Mouse (Mus musculus) neural tube, embryonic 15.5 days (tissue): ENCODE measurements at regions not wholly inside any gene's neighbourhood (a gene's known extent, or its start where the extent isn't known, plus 50 kb on each side); places are given as distances from the start of the nearest gene placed in this dataset.
A peak's percentile ranks its signal among the peaks of the same experiment; 100 is the strongest.
"Not testable (repeated sequence)": the region's sequence is repeated elsewhere in the genome, so short reads cannot be mapped to it uniquely, and the experiment has no call there.

Experiments used
- ATAC-seq: fragments of 200-750 bp; cut with Nextera tagmentation; 2 replicates; pipeline ENCODE4 v1.8.0; 2017; ENCODE audit warnings: mild to moderate bottlenecking, moderate TSS enrichment, moderate library complexity; ENCODE audit not compliant: low FRiP score
- H3K27ac ChIP-seq: fragments of 300-500 bp; sonication (generic); replicated peaks from 2 replicates; pipeline ENCODE4 v1.5.1; 2015; ENCODE audit warnings: mild to moderate bottlenecking, inconsistent platforms
- H3K27me3 ChIP-seq: fragments of 300-500 bp; sonication (generic); replicated peaks from 2 replicates; pipeline ENCODE4 v1.6.1; 2015; ENCODE audit warnings: inconsistent platforms
- H3K36me3 ChIP-seq: fragments of 300-500 bp; sonication (generic); 2 replicates; pipeline ENCODE4 v1.6.1; 2015; ENCODE audit warnings: inconsistent platforms
- H3K4me1 ChIP-seq: fragments of 300-500 bp; sonication (generic); 2 replicates; pipeline ENCODE4 v1.6.1; 2015; ENCODE audit warnings: inconsistent platforms
- H3K4me2 ChIP-seq: fragments of 300-500 bp; sonication (generic); 2 replicates; pipeline ENCODE4 v1.6.1; 2015; ENCODE audit warnings: inconsistent platforms, mild to moderate bottlenecking, moderate library complexity
- H3K4me3 ChIP-seq: fragments of 300-500 bp; sonication (generic); replicated peaks from 2 replicates; pipeline ENCODE4 v1.5.1; 2015; ENCODE audit warnings: mild to moderate bottlenecking, inconsistent platforms
- H3K9ac ChIP-seq: fragments of 300-500 bp; sonication (generic); replicated peaks from 2 replicates; pipeline ENCODE4 v1.6.1; 2015; ENCODE audit warnings: mild to moderate bottlenecking, inconsistent platforms
- H3K9me3 ChIP-seq: fragments of 300-500 bp; sonication (generic); replicated peaks from 2 replicates; pipeline ENCODE4 v1.6.1; 2016; ENCODE audit warnings: inconsistent platforms
- WGBS: fragments of 180-500 bp; shearing (Covaris S2); methylation state at CpG from one replicate; pipeline ENCODE4 v1.1.7; 2015; ENCODE audit warnings: mixed read lengths; 5-methylcytosine and 5-hydroxymethylcytosine counted together

DNA sequence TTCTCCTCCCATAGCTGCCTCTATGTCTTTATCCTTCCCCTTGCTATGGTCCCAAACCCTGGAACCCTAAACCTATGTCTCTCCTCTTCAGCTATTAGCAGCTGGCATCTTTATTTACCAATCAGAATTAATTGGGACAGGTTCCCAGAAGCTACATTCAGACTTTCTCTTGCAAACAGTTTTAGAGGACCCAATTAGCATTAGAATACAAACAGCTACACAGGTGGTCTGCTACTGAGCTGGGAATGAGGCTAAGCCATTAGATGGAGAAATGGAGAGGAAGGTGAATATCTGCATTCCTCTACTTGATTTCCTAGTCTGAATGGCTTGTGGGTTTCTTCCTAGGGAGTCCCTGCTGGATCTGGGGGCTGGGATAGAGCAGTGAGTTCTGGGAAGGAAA, 611.9 kb downstream of the A830018L16Rik start:
- no peaks in the 10 kb centered on the region for H3K36me3 ChIP-seq
- no peak overlapping the region for H3K4me3 ChIP-seq
- no peak for ATAC-seq
- no peaks in the 10 kb centered on the region for H3K27me3 ChIP-seq
- no peaks in the 10 kb centered on the region for H3K4me1 ChIP-seq
- H3K9me3 ChIP-seq: no peaks in the 10 kb centered on the region
- no peak overlapping the region for H3K27ac ChIP-seq
- no peak overlapping the region for H3K4me2 ChIP-seq
- H3K9ac ChIP-seq: no peak overlapping the region

DNA sequence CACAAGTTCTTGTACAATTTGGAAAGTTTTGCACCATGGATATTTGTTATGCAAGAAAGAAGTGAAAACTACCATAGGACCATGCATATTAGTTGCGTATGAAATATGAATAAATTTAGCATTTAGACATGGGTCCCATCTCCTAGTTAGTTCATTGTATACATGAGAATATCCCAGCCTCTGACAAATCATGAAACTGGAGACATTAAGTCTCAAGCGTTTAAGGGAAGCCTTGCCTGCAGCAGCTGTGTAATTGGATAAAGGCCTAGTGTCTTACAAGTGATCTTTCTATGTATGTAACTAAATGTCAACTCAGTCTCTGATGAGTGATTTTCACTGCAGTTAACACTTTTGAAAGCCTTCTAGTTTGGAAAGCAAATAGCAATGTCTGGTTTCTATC, 613.5 kb downstream of the A830018L16Rik start:
- no peak overlapping the region for H3K4me3 ChIP-seq
- no peaks in the 10 kb centered on the region for H3K9me3 ChIP-seq
- H3K4me1 ChIP-seq: no peaks in the 10 kb centered on the region
- H3K36me3 ChIP-seq: no peaks in the 10 kb centered on the region
- no peak overlapping the region for H3K27ac ChIP-seq
- H3K27me3 ChIP-seq: no peaks in the 10 kb centered on the region
- WGBS: 83% methylated on average over 2 of the region's 2 CpGs
- H3K9ac ChIP-seq: no peak overlapping the region
- H3K4me2 ChIP-seq: no peak overlapping the region
- no peak for ATAC-seq

DNA sequence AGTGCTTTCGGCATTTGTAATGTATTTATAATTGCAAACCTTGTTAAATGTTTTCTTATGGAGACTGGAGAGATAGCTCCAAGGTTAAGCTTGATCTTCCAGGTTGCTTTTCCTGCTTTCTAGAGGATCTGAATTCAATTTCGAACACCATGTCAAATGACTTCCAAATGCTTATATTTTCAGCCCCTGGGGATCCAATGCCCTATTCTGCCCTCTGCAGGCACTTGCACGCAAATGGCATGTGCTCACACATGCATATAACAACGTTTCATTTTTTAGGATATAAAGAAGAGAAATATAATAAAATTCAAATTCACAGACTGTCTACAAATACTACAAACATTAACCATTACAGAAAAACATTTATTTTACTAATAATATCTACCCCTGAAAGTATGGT, 614.2 kb downstream of the A830018L16Rik start:
- Histone ChIP-seq H3K9me3 (no peaks in the 10 kb centered on the region), H3K4me2 (no peak overlapping the region), H3K4me1 (no peaks in the 10 kb centered on the region), H3K9ac (no peak overlapping the region), H3K27ac (no peak overlapping the region), H3K27me3 (no peaks in the 10 kb centered on the region), H3K4me3 (no peak overlapping the region), H3K36me3 (no peaks in the 10 kb centered on the region)
- no peak for ATAC-seq
- 77% methylated on average over 4 of the region's 4 CpGs for WGBS

DNA sequence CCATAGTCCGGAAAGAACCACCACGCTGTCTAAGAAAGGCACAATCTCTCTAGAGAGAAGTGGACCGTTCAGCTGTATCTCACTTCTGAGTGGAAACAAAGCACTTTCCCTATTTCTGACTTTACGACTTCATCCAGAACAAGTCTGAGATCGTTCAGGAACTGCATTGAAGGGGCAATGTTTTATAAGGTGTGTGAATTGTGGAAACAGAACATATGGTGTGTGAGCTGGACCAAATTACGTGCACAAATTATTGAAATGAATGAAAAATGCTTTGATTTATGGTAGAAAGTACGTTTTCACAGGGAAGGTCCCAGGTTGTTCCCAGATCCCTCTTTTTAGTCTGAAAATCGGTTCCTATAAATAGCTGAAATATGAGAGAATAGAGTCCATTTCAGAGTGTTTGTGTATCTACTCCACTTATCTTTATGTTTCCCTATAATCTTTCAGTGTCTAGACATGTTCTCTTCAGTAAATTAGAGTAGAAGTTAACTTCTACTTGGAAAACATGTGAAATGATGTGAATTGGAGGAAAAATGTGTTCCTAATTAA, 638.1 kb downstream of the A830018L16Rik start:
- Histone ChIP-seq H3K36me3 (no peaks in the 10 kb centered on the region), H3K4me2 (no peak overlapping the region), H3K4me1 (no peaks in the 10 kb centered on the region), H3K27me3 (no peaks in the 10 kb centered on the region), H3K9me3 (no peaks in the 10 kb centered on the region), H3K9ac (no peak overlapping the region), H3K27ac (no peak overlapping the region), H3K4me3 (no peak overlapping the region)
- no peak for ATAC-seq
- 66% methylated on average over 8 of the region's 8 CpGs for WGBS

DNA sequence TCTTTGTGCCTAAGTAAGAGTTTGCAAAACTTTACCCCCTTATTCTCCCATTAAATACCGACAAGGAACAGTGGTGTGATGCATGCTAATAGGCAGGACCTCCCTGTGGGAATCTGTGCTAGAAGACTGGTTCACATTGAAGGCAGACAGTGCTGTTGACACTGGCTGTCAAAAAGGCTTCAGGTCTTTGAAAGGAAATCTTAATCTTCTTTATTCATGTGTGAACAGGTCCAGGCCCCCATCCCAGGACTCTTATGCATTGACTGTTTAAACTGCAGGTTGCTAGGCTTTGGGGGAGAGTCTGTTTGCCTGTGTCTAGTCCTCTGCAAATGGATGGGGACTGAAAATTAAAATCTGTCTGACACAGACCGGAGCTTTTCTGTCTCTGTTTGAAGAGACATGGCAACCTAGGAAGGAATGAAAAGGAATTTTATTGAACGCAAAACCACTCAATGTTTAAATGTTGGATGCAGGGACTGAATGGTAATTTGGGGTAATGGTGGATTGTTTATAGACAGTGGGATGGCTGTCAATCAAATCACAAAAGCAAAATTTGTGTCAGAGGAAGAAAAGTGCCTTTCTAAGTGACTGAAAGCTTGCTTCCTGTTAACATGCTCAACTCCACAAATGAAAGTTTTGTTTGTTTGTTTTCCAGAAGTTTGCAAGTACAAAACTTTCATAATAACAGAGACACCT, 642.1 kb downstream of the A830018L16Rik start:
- Histone ChIP-seq H3K4me1 (no peaks in the 10 kb centered on the region), H3K36me3 (no peaks in the 10 kb centered on the region), H3K4me3 (no peak overlapping the region), H3K27me3 (no peaks in the 10 kb centered on the region), H3K9ac (no peak overlapping the region), H3K27ac (no peak overlapping the region), H3K4me2 (no peak overlapping the region), H3K9me3 (no peaks in the 10 kb centered on the region)
- ATAC-seq: peak; percentile 55; the same call in 1 of the 2 replicates
- 19% methylated on average over 3 of the region's 3 CpGs for WGBS

DNA sequence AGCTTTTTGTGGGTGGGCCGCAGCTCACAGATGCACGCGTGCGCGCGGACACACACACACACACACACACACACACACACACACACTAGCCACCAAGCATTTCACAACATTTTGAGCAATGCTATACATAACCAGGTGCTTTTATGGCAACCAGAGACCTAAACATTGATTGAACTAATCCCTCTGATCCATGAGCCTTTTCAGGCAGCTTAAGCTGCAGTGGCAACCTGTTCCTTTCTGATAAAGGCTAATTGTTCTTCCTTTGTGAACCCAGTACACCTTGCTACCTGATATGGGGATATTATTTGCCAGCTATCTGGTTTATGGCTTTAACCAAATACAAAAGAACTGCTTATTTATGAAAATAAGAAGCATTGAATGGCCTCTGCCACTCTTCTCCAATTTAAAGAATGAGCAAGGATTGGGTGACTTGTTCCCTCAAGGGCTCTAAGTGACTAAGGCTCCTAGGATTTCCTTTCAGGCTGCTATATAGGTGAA, 651.2 kb downstream of the A830018L16Rik start:
- H3K9me3 ChIP-seq: no peaks in the 10 kb centered on the region
- no peak for ATAC-seq
- no peaks in the 10 kb centered on the region for H3K4me1 ChIP-seq
- H3K4me2 ChIP-seq: no peak overlapping the region
- no peaks in the 10 kb centered on the region for H3K36me3 ChIP-seq
- H3K4me3 ChIP-seq: no peak overlapping the region
- WGBS: 96% methylated on average over 6 of the region's 6 CpGs
- no peaks in the 10 kb centered on the region for H3K27me3 ChIP-seq
- H3K27ac ChIP-seq: no peak overlapping the region
- H3K9ac ChIP-seq: no peak overlapping the region

DNA sequence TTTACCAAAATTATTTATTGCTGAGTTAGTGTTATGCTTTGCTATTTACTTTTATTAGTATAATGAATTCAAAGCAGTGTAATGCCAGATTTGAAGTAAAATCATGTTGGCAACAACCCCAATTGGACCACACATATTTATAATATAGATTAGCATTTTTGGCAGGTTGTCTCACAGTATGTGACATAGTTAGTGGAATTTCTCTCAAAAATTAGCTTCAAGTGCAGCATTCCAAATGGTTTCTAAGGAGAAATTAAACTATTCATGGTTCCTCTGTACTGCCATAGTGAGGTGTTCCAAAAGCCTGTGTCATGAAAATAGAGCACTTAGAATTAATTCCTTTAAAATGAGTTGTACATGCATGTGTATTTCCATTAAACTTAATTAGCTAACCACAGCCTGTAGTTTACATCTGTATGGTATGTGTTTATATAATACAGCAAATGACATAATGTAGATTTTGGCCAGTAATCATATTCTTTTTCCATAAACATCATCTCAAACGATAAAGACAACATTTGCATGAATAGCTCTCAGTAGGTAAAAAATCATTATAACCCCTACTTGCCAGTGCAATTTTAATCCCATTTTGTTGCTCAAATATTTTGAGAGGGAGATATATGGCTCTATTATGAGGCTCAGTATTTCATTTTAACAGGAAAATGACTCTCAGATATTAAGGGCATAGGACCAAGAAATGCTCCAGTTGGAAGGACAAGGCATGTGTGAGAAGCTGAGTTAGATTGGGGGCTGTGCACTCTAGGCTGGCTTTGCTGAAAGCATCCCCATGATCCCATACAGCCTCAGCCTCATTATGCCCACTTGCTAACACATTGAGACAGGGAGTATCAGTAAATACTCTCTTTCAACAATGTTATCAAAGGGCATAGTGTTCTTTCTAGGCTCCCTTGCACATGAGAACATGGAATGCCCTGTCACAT, 678.9 kb downstream of the A830018L16Rik start:
- H3K4me1 ChIP-seq: no peaks in the 10 kb centered on the region
- H3K27ac ChIP-seq: no peak overlapping the region
- H3K4me2 ChIP-seq: no peak overlapping the region
- H3K4me3 ChIP-seq: no peak overlapping the region
- WGBS: 58% methylated on average over 1 of the region's 1 CpGs
- H3K27me3 ChIP-seq: no peaks in the 10 kb centered on the region
- no peaks in the 10 kb centered on the region for H3K36me3 ChIP-seq
- no peak overlapping the region for H3K9ac ChIP-seq
- no peaks in the 10 kb centered on the region for H3K9me3 ChIP-seq
- ATAC-seq: peak; percentile 75

DNA sequence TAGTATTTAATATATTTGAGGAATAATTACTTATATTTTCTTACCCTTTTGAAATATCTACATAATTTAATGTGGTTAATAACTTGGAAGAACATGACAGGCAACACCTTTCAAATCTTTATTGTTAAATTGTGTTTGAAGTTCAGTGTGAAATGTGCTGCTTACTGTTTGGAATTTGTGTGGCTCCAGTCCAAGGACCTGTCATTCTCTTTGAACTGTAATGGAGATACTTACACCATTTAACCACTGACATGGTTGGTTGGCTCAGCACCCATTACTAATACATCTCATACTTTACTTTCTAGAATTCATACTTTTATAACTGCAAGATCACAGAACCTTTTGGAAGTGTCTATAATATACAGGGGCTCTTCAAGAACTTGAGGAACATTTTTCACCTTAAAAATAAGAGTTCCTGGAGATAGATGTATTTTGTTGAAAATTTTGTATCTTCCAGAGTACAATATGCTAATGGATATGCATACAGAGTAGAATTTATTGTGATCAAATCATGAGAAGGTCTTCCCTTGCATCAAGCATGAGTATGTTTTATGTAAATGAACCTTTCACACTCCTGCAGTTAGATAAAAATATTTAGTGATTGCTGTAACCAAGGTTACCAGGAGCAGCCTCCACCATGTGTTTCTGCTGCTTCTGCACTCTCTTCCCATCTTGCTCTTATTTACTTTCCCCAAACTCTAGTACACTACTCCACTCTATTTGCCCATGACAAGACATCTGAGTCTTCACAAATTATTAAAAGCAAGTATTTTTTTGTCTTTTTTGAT, 701.3 kb downstream of the A830018L16Rik start:
- no peaks in the 10 kb centered on the region for H3K27me3 ChIP-seq
- H3K4me3 ChIP-seq: no peak overlapping the region
- no peak overlapping the region for H3K27ac ChIP-seq
- H3K9me3 ChIP-seq: no peaks in the 10 kb centered on the region
- no peaks in the 10 kb centered on the region for H3K36me3 ChIP-seq
- no peak overlapping the region for H3K9ac ChIP-seq
- no peak for ATAC-seq
- no peaks in the 10 kb centered on the region for H3K4me1 ChIP-seq
- H3K4me2 ChIP-seq: no peak overlapping the region

DNA sequence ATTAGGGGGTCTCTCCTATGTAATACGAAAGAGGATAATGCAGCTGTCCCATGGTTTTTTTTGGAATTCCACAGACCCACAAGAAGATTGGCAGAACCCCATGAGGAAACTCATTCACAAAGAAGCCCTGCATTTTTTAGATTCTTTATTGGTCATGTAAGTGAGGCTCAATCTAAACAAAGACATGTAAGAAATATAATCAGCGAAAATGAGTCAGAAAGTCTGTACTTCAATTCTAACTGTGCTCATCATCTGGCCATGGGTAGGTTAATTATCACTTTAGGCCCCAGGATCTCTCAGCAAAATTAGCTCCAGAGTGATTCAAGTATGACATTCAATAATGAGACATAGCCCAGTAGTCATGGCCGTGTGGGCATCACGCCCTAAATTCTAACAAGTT, 703.2 kb downstream of the A830018L16Rik start:
- 88% methylated on average over 4 of the region's 4 CpGs for WGBS
- no peak overlapping the region for H3K4me3 ChIP-seq
- H3K27ac ChIP-seq: no peak overlapping the region
- H3K36me3 ChIP-seq: no peaks in the 10 kb centered on the region
- ATAC-seq: no peak
- no peaks in the 10 kb centered on the region for H3K9me3 ChIP-seq
- no peaks in the 10 kb centered on the region for H3K27me3 ChIP-seq
- H3K4me1 ChIP-seq: no peaks in the 10 kb centered on the region
- H3K9ac ChIP-seq: no peak overlapping the region
- H3K4me2 ChIP-seq: no peak overlapping the region

DNA sequence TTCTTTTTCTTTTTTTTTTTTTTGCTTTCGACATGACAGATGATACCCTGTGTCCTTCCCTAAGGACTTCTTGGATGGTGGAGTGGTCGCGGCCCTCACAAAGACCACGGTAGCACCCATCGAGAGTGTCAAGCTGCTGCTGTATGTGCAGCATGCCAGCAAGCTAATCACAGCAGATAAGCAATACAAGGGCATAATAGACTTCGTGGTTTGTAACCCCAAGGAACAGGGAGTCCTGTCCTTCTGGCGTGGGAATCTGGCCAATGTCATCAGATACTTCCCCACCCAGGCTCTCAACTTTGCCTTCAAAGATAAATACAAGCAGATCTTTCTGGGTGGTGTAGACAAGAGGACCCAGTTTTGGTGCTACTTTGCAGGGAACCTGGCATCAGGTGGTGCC, 707.0 kb downstream of the A830018L16Rik start:
- no peaks in the 10 kb centered on the region for H3K4me1 ChIP-seq
- H3K36me3 ChIP-seq: no peaks in the 10 kb centered on the region
- 92% methylated on average over 7 of the region's 7 CpGs for WGBS
- no peaks in the 10 kb centered on the region for H3K9me3 ChIP-seq
- no peaks in the 10 kb centered on the region for H3K27me3 ChIP-seq
- no peak overlapping the region for H3K4me2 ChIP-seq
- no peak overlapping the region for H3K27ac ChIP-seq
- H3K4me3 ChIP-seq: no peak overlapping the region
- ATAC-seq: no peak
- no peak overlapping the region for H3K9ac ChIP-seq

DNA sequence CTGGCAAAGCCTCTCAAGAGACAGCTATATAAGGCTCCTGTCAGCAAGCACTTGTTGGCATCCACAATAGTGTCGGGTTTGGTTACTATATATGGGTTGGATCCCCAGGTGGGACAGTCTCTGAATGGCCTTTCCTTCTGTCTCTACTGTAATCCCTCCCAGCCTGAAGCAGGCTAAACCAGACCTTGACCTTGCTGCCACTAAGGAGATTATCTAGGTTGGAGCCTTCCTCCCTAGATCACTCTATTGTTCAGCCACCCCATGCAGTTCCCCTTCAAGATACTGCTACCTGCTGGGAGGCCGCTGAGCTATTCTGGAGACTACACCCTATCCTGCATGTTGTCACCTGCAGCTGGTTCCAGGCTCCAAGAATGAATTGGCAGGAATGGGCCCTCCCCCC, 712.7 kb downstream of the A830018L16Rik start:
- not testable (repeated sequence) for H3K36me3 ChIP-seq, H3K4me1 ChIP-seq, H3K4me3 ChIP-seq, H3K4me2 ChIP-seq, H3K9ac ChIP-seq, H3K27me3 ChIP-seq, H3K27ac ChIP-seq, ATAC-seq, H3K9me3 ChIP-seq
- WGBS: 63% methylated on average over 2 of the region's 2 CpGs
